ENCODE assay signal across 19 mouse cellular contexts in genomic region chr10:5179891-5180290, GRCm38 (mm10).
"Had no signal": no experiment of that assay in that cellular context is flagged by ENCODE, and none has a peak within 500 bp of the region (broad histone marks: within the 10 kb centered on the region; RNA-seq: fewer than 3 reads in every experiment).

No protein-coding gene starts in this region.

- H3K4me2 ChIP-seq: limb, embryonic 15.5 days; liver, embryonic 13.5 days; lung, embryonic 15.5 days; midbrain, embryonic 11.5 days; midbrain, embryonic 15.5 days; neural tube, embryonic 13.5 days had no signal

- ATAC-seq: inflammation-experienced regulatory T-cells, adult 6 months; liver, postnatal 0 days; midbrain, embryonic 15.5 days had no signal

- H3K9me3 ChIP-seq: limb, embryonic 15.5 days; liver, embryonic 13.5 days; lung, embryonic 15.5 days; megakaryocyte, embryonic 14.5 days; midbrain, embryonic 15.5 days; neural tube, embryonic 13.5 days had no signal

- DNase-seq: kidney, adult 11 months; kidney, adult 9 months; kidney, postnatal 14 days; liver, embryonic 13.5 days; liver, postnatal 0 days; lung, postnatal 14 days; retina, postnatal 1 day; spleen, adult 18-20 months; thymus, adult 2 months; thymus, postnatal 25 days had no signal

- H3K4me3 ChIP-seq: left cerebral cortex, adult 2 months; limb, embryonic 15.5 days; liver, embryonic 13.5 days; lung, embryonic 15.5 days; megakaryocyte, embryonic 14.5 days; midbrain, embryonic 15.5 days; neural tube, embryonic 13.5 days had no signal

- H3K9ac ChIP-seq: limb, embryonic 15.5 days; liver, embryonic 13.5 days; liver, postnatal 0 days; lung, embryonic 15.5 days; midbrain, embryonic 15.5 days; neural tube, embryonic 13.5 days had no signal

- H3K27ac ChIP-seq: left cerebral cortex, adult 2 months; limb, embryonic 15.5 days; liver, embryonic 13.5 days; lung, embryonic 15.5 days; macrophage; midbrain, embryonic 15.5 days; neural tube, embryonic 13.5 days had no signal

- H3K27me3 ChIP-seq: limb, embryonic 15.5 days; liver, embryonic 13.5 days; lung, embryonic 15.5 days; megakaryocyte, embryonic 14.5 days; midbrain, embryonic 15.5 days; neural tube, embryonic 13.5 days had no signal

- H3K4me1 ChIP-seq: limb, embryonic 15.5 days; liver, embryonic 13.5 days; lung, embryonic 15.5 days; midbrain, embryonic 15.5 days; neural tube, embryonic 13.5 days had no signal
